8 mouse cellular contexts compared by ENCODE assay signal in genomic region chr12:111726122-111726463, GRCm38 (mm10). TPM values are rescaled to one million over a fixed set of nuclear protein-coding genes. Genes with fewer than 3 reads are reported as not detected.
DNase-seq lines count a peak whose midpoint lies in the region; ATAC-seq and TF ChIP-seq lines count a peak whose summit lies in the region.

No protein-coding gene starts in this region.

- no peaks in the 10 kb centered on the region for H3K4me1 ChIP-seq in intestine, embryonic 14.5 days (replicated peaks; ENCODE audit: control insufficient read depth, insufficient read depth, low read length)
- no peaks in the 10 kb centered on the region for H3K4me1 ChIP-seq in intestine, postnatal 0 days (replicated peaks; ENCODE audit: control insufficient read depth, insufficient read depth, low read length)
- H3K4me1 ChIP-seq in forebrain, embryonic 13.5 days, result peaks cover 8% of the 10 kb centered on the region
- no peaks in the 10 kb centered on the region for H3K4me1 ChIP-seq in heart, postnatal 0 days (ENCODE audit: control insufficient read depth, insufficient read depth)
- no peaks in the 10 kb centered on the region for H3K4me1 ChIP-seq in small intestine, adult 2 months (ENCODE audit: control insufficient read depth, insufficient read depth, insufficient read length, low read length)

- H3K27me3 ChIP-seq in intestine, embryonic 14.5 days (replicated peaks; ENCODE audit: control insufficient read depth, insufficient read depth, low read length), result no peaks in the 10 kb centered on the region
- no peaks in the 10 kb centered on the region for H3K27me3 ChIP-seq in intestine, postnatal 0 days (replicated peaks; ENCODE audit: control insufficient read depth, insufficient read depth, low read length)
- H3K27me3 ChIP-seq in forebrain, embryonic 13.5 days, result no peaks in the 10 kb centered on the region
- H3K27me3 ChIP-seq in heart, postnatal 0 days (ENCODE audit: control insufficient read depth, insufficient read depth, low read length), result no peaks in the 10 kb centered on the region
- no peaks in the 10 kb centered on the region for H3K27me3 ChIP-seq in small intestine, adult 2 months (ENCODE audit: control insufficient read depth, insufficient read depth, low read length)

- DNase-seq in intestine, embryonic 14.5 days (ENCODE audit: low spot score), result no peak
- peak; percentile 70 for DNase-seq in heart, postnatal 0 days (ENCODE audit: low spot score)
- peak; percentile 63 to 84 for DNase-seq in left cerebral cortex, postnatal 25 days (ENCODE audit: low spot score in 2 of 2)
- DNase-seq in ovary, adult 18-20 months (ENCODE audit: low spot score), result no peak
- no peak for DNase-seq in B cell, adult 2 months

- TF ChIP-seq POLR2A in small intestine, adult 2 months (IDR thresholded peaks at IDR 0.05; ENCODE audit: low read depth, low read length), result no peak

- H3K27ac ChIP-seq in intestine, embryonic 14.5 days (ENCODE audit: low read depth), result peak overlapping the region; percentile 66
- H3K27ac ChIP-seq in intestine, postnatal 0 days (ENCODE audit: low read depth, low read length), result no peak overlapping the region
- H3K27ac ChIP-seq in forebrain, embryonic 13.5 days, result peak overlapping the region; percentile 41; the same call in 1 of the 2 replicates
- peak overlapping the region; percentile 72 for H3K27ac ChIP-seq in heart, postnatal 0 days (ENCODE audit: low read depth)
- H3K27ac ChIP-seq in small intestine, adult 2 months (ENCODE audit: insufficient read depth, low read depth, low read length), result peak overlapping the region; percentile 37

- no peak for TF ChIP-seq EP300 in heart, postnatal 0 days (IDR thresholded peaks at IDR 0.05; ENCODE audit: low read depth)

- H3K9me3 ChIP-seq in intestine, embryonic 14.5 days (ENCODE audit: control insufficient read depth, low read length), result no peaks in the 10 kb centered on the region
- H3K9me3 ChIP-seq in intestine, postnatal 0 days (ENCODE audit: control insufficient read depth), result no peaks in the 10 kb centered on the region
- no peaks in the 10 kb centered on the region for H3K9me3 ChIP-seq in forebrain, embryonic 13.5 days (replicated peaks)
- H3K9me3 ChIP-seq in heart, postnatal 0 days (replicated peaks; ENCODE audit: control insufficient read depth, low read length), result no peaks in the 10 kb centered on the region

- H3K4me2 ChIP-seq in intestine, embryonic 14.5 days (ENCODE audit: low read length), result no peak overlapping the region
- H3K4me2 ChIP-seq in intestine, postnatal 0 days (replicated peaks; ENCODE audit: low read depth), result no peak overlapping the region
- no peak overlapping the region for H3K4me2 ChIP-seq in forebrain, embryonic 13.5 days
- peak overlapping the region; percentile 17; the same call in 1 of the 2 replicates for H3K4me2 ChIP-seq in heart, postnatal 0 days (ENCODE audit: low read depth, low read length)

- intact Hi-C loops in left cerebral cortex, postnatal 25 days (cut with DNase I), result no loop called here

- peaks cover 15% of the 10 kb centered on the region for H3K36me3 ChIP-seq in intestine, embryonic 14.5 days (ENCODE audit: control insufficient read depth, insufficient read depth, low read length)
- peaks cover 39% of the 10 kb centered on the region for H3K36me3 ChIP-seq in intestine, postnatal 0 days (ENCODE audit: control insufficient read depth, insufficient read depth)
- peaks cover 58% of the 10 kb centered on the region for H3K36me3 ChIP-seq in forebrain, embryonic 13.5 days (ENCODE audit: poor library complexity, severe bottlenecking)
- peaks cover 22% of the 10 kb centered on the region; the same call in 1 of the 2 replicates for H3K36me3 ChIP-seq in heart, postnatal 0 days (replicated peaks; ENCODE audit: control insufficient read depth, insufficient read depth, low read length)
- H3K36me3 ChIP-seq in small intestine, adult 2 months (ENCODE audit: control insufficient read depth, insufficient read depth, low read length), result peaks cover 18% of the 10 kb centered on the region

- no peak overlapping the region for H3K4me3 ChIP-seq in intestine, embryonic 14.5 days (ENCODE audit: low read depth, low read length)
- no peak overlapping the region for H3K4me3 ChIP-seq in intestine, postnatal 0 days (ENCODE audit: low read depth, low read length)
- H3K4me3 ChIP-seq in forebrain, embryonic 13.5 days, result no peak overlapping the region
- H3K4me3 ChIP-seq in heart, postnatal 0 days (ENCODE audit: low read depth, low read length), result no peak overlapping the region
- H3K4me3 ChIP-seq in small intestine, adult 2 months (ENCODE audit: low read depth, low read length), result no peak overlapping the region

- no peak for TF ChIP-seq CTCF in intestine, postnatal 0 days (IDR thresholded peaks at IDR 0.05; ENCODE audit: low read depth)
- TF ChIP-seq CTCF in heart, postnatal 0 days (IDR thresholded peaks at IDR 0.05; ENCODE audit: low read depth), result no peak
- no peak for TF ChIP-seq CTCF in small intestine, adult 2 months (IDR thresholded peaks at IDR 0.05; ENCODE audit: extremely low read depth, insufficient read length, insufficient replicate concordance, low read depth, low read length)

- 39% methylated on average over 4 of the region's 4 CpGs for WGBS in intestine, embryonic 14.5 days
- WGBS in intestine, postnatal 0 days, result 63% methylated on average over 4 of the region's 4 CpGs
- 84% methylated on average over 4 of the region's 4 CpGs for WGBS in forebrain, embryonic 13.5 days
- 52% methylated on average over 4 of the region's 4 CpGs for WGBS in heart, postnatal 0 days
- WGBS in small intestine, adult 2 months, result 76% methylated on average over 4 of the region's 4 CpGs

- H3K9ac ChIP-seq in intestine, embryonic 14.5 days (ENCODE audit: low read length), result no peak overlapping the region
- H3K9ac ChIP-seq in intestine, postnatal 0 days (ENCODE audit: low read depth, low read length), result no peak overlapping the region
- H3K9ac ChIP-seq in forebrain, embryonic 13.5 days, result peak overlapping the region; percentile 30; the same call in 1 of the 2 replicates
- no peak overlapping the region for H3K9ac ChIP-seq in heart, postnatal 0 days (replicated peaks; ENCODE audit: low read depth, low read length)

- ATAC-seq in intestine, embryonic 14.5 days (replicated peaks; ENCODE audit: low FRiP score, low TSS enrichment, low read depth), result 0 out of 2 replicates have a peak, but pooled peaks have one; percentile 24
- ATAC-seq in intestine, postnatal 0 days, result no peak
- ATAC-seq in forebrain, embryonic 13.5 days, result no peak
- peak; percentile 52 for ATAC-seq in heart, postnatal 0 days (ENCODE audit: insufficient read depth, low read depth)

RNA-seq across cellular contexts. Expression of gene Apopt1, which starts 13.0 kb away (rescaled TPM):
- 57.1 and 58.2 TPM in 2 replicates for polyA plus RNA-seq in intestine, embryonic 14.5 days (2014; fragmentation: Nextera tagmentation; extraction: Ambion mirVana)
- polyA plus RNA-seq in intestine, postnatal 0 days (2015; fragmentation: Nextera tagmentation; extraction: Ambion mirVana), result 42.6 and 44.8 TPM in 2 replicates
- 52.6 and 56.2 TPM in 2 replicates for polyA plus RNA-seq in forebrain, embryonic 13.5 days (2015; fragmentation: Nextera tagmentation; extraction: Ambion mirVana)
- total RNA-seq in heart, postnatal 0 days (2014; rRNA removed; ENCODE audit: low replicate concordance), result 18.5 and 50.7 TPM in 2 replicates
- 56.4 and 58.9 TPM in 2 replicates for polyA plus RNA-seq in heart, postnatal 0 days (2015; fragmentation: Nextera tagmentation; extraction: Ambion mirVana)
- 10 to 100 TPM; 37.0 to 40.0 TPM for total RNA-seq in left cerebral cortex, postnatal 25 days (2021)
- polyA plus RNA-seq in small intestine, adult 2 months (2012; rRNA removed), result 12.1 and 16.7 TPM in 2 replicates

RNA-seq across cellular contexts. Expression of gene Bag5, which starts 13.0 kb away (rescaled TPM):
- polyA plus RNA-seq in intestine, embryonic 14.5 days (2014; fragmentation: Nextera tagmentation; extraction: Ambion mirVana), result 52.4 and 54.6 TPM in 2 replicates
- polyA plus RNA-seq in intestine, postnatal 0 days (2015; fragmentation: Nextera tagmentation; extraction: Ambion mirVana), result 29.6 and 32.1 TPM in 2 replicates
- 62.1 and 62.8 TPM in 2 replicates for polyA plus RNA-seq in forebrain, embryonic 13.5 days (2015; fragmentation: Nextera tagmentation; extraction: Ambion mirVana)
- total RNA-seq in heart, postnatal 0 days (2014; rRNA removed; ENCODE audit: low replicate concordance), result 13.3 and 16.3 TPM in 2 replicates
- polyA plus RNA-seq in heart, postnatal 0 days (2015; fragmentation: Nextera tagmentation; extraction: Ambion mirVana), result 32.4 and 34.7 TPM in 2 replicates
- total RNA-seq in left cerebral cortex, postnatal 25 days (2021), result 10 to 100 TPM; 53.9 to 56.9 TPM
- 3.4 and 5.5 TPM in 2 replicates for polyA plus RNA-seq in small intestine, adult 2 months (2012; rRNA removed)

RNA-seq across cellular contexts. Expression of gene Klc1, which starts 32.6 kb away (rescaled TPM):
- polyA plus RNA-seq in intestine, embryonic 14.5 days (2014; fragmentation: Nextera tagmentation; extraction: Ambion mirVana), result 109 and 121 TPM in 2 replicates
- polyA plus RNA-seq in intestine, postnatal 0 days (2015; fragmentation: Nextera tagmentation; extraction: Ambion mirVana), result 42.9 and 45.7 TPM in 2 replicates
- 319 and 339 TPM in 2 replicates for polyA plus RNA-seq in forebrain, embryonic 13.5 days (2015; fragmentation: Nextera tagmentation; extraction: Ambion mirVana)
- 82.7 and 129 TPM in 2 replicates for total RNA-seq in heart, postnatal 0 days (2014; rRNA removed; ENCODE audit: low replicate concordance)
- 86.8 and 90.9 TPM in 2 replicates for polyA plus RNA-seq in heart, postnatal 0 days (2015; fragmentation: Nextera tagmentation; extraction: Ambion mirVana)
- 100 to 1,000 TPM; 764 to 822 TPM for total RNA-seq in left cerebral cortex, postnatal 25 days (2021)
- 37.2 and 55.8 TPM in 2 replicates for polyA plus RNA-seq in small intestine, adult 2 months (2012; rRNA removed)

RNA-seq across cellular contexts. Expression of gene Trmt61a, which starts 48.2 kb away (rescaled TPM):
- 9.9 and 13.1 TPM in 2 replicates for polyA plus RNA-seq in intestine, embryonic 14.5 days (2014; fragmentation: Nextera tagmentation; extraction: Ambion mirVana)
- 5.6 TPM in 2 replicates for polyA plus RNA-seq in intestine, postnatal 0 days (2015; fragmentation: Nextera tagmentation; extraction: Ambion mirVana)
- 10.7 and 12.2 TPM in 2 replicates for polyA plus RNA-seq in forebrain, embryonic 13.5 days (2015; fragmentation: Nextera tagmentation; extraction: Ambion mirVana)
- 23.5 and 24.9 TPM in 2 replicates for total RNA-seq in heart, postnatal 0 days (2014; rRNA removed; ENCODE audit: low replicate concordance)
- 4.1 and 6.1 TPM in 2 replicates for polyA plus RNA-seq in heart, postnatal 0 days (2015; fragmentation: Nextera tagmentation; extraction: Ambion mirVana)
- total RNA-seq in left cerebral cortex, postnatal 25 days (2021), result 10 to 100 TPM; 17.1 to 17.4 TPM
- 24.9 and 33.6 TPM in 2 replicates for polyA plus RNA-seq in small intestine, adult 2 months (2012; rRNA removed)

RNA-seq across cellular contexts. Expression of gene Ckb, which starts 54.0 kb away (rescaled TPM):
- 787 and 806 TPM in 2 replicates for polyA plus RNA-seq in intestine, embryonic 14.5 days (2014; fragmentation: Nextera tagmentation; extraction: Ambion mirVana)
- polyA plus RNA-seq in intestine, postnatal 0 days (2015; fragmentation: Nextera tagmentation; extraction: Ambion mirVana), result 628 and 645 TPM in 2 replicates
- 2,311 and 2,462 TPM in 2 replicates for polyA plus RNA-seq in forebrain, embryonic 13.5 days (2015; fragmentation: Nextera tagmentation; extraction: Ambion mirVana)
- 735 and 758 TPM in 2 replicates for total RNA-seq in heart, postnatal 0 days (2014; rRNA removed; ENCODE audit: low replicate concordance)
- polyA plus RNA-seq in heart, postnatal 0 days (2015; fragmentation: Nextera tagmentation; extraction: Ambion mirVana), result 334 and 359 TPM in 2 replicates
- 1,000 to 10,000 TPM; 1,727 to 1,729 TPM for total RNA-seq in left cerebral cortex, postnatal 25 days (2021)
- polyA plus RNA-seq in small intestine, adult 2 months (2012; rRNA removed), result 599 and 1,328 TPM in 2 replicates

Comparison
In these comparisons a context has a peak if more than half of its experiments do, and no peak if none do; other contexts are left out.
1. ATAC-seq: peak in intestine, embryonic 14.5 days (single experiment) and heart, postnatal 0 days (single experiment); none in intestine, postnatal 0 days (single experiment) and forebrain, embryonic 13.5 days (single experiment).
2. DNase-seq: peak in heart, postnatal 0 days (single experiment) and left cerebral cortex, postnatal 25 days (2 of 2); none in intestine, embryonic 14.5 days (single experiment), ovary, adult 18-20 months (single experiment) and B cell, adult 2 months (0 of 2).